Mouse (Mus musculus) thymus, adult 2 months (tissue): ENCODE results near the gene Mark1.

Experiments used
- CTCF ChIP-seq: fragments of 200-500 bp; IDR thresholded peaks from 2 replicates; pipeline ENCODE4 v1.5.1; 2012; ENCODE audit warnings: mild to moderate bottlenecking, control low read depth, low read length, moderate library complexity, borderline replicate concordance; ENCODE audit not compliant: control insufficient read depth, poor library complexity, insufficient read depth; ENCODE audit errors: extremely low read depth
- POLR2A ChIP-seq: fragments of 200-500 bp; IDR thresholded peaks from 2 replicates; pipeline ENCODE4 v1.6.1; 2012; ENCODE audit warnings: mild to moderate bottlenecking, low read length, control low read depth, moderate library complexity; ENCODE audit not compliant: control insufficient read depth, poor library complexity, insufficient read depth; ENCODE audit errors: extremely low read depth

- TF ChIP-seq POLR2A (no peak), CTCF (peak; percentile 55; the same call in 1 of the 2 replicates)
Observed at GRCm38 (mm10) chr1:184853339-184853738, 146.0 kb downstream of the Mark1 start.
